7 mouse cellular contexts compared by ENCODE assay signal in the genomic region with DNA sequence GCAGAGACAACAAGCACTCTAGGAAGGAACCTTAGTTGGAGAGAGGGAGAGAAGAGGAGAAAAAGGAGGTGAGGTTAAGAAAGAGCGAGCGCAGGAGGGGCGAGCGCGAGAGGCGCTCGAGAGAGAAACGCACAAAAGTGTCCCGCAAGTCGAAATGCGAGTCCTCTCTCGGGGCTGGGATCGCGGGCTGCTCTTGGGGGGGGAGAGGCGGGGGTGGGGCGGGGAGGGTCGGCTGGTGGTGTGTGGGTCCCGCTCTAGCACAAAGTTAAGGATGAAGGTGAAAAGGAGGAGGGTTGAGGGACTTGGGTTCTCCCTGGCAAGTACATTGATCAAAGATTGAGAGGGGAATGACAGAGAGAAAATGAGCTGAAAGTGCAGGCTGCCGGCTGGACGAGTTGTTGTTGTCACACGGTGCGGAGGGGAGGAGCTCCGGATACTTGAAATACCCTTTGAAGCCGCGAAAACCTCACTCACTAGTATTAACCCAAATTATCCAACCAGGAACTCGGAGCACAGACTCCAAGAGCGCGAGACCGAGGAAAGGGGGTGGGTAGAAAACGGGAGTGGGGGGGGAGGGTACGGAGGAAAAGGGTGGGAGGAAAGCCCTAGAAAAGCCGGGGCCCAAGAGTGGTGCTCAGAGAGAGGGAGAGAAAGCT. TPM values are rescaled to one million over a fixed set of nuclear protein-coding genes. Genes with fewer than 3 reads are reported as not detected.
DNase-seq lines count a peak whose midpoint lies in the region; ATAC-seq lines count a peak whose summit lies in the region.

Gene Dach1, minus strand, starts transcription at position 345 of the 656 bp plus-strand sequence.

- under 1% methylated on average over 31 of the region's 32 CpGs for WGBS in forebrain, embryonic 13.5 days
- 1% methylated on average over 27 of the region's 32 CpGs for WGBS in hindbrain, embryonic 12.5 days

- DNase-seq in R1 (ENCODE audit: low read depth, low spot score): peak; percentile 66
- DNase-seq in brain, adult 2 months (ENCODE audit: low read depth, low spot score): peak; percentile 76
- no peak for DNase-seq in left cerebral cortex, adult 8-10 months (ENCODE audit: low spot score in 2 of 2)
- peak; percentile 48 to 54 for DNase-seq in right cerebral cortex, postnatal 10 days (ENCODE audit: low spot score in 2 of 2)

- peaks cover 43% of the 10 kb centered on the region for H3K4me1 ChIP-seq in forebrain, embryonic 13.5 days
- peaks cover 20% of the 10 kb centered on the region for H3K4me1 ChIP-seq in hindbrain, embryonic 12.5 days

- H3K4me3 ChIP-seq in forebrain, embryonic 13.5 days: peak within 1 kb of the TSS; percentile 74
- H3K4me3 ChIP-seq in hindbrain, embryonic 12.5 days: peak within 1 kb of the TSS; percentile 90

- H3K27me3 ChIP-seq in forebrain, embryonic 13.5 days: no peaks in the 10 kb centered on the region
- H3K27me3 ChIP-seq in hindbrain, embryonic 12.5 days: no peaks in the 10 kb centered on the region

- peak within 1 kb of the TSS; percentile 96 for H3K27ac ChIP-seq in forebrain, embryonic 13.5 days
- peak within 1 kb of the TSS; percentile 98 for H3K27ac ChIP-seq in hindbrain, embryonic 12.5 days

- H3K4me2 ChIP-seq in forebrain, embryonic 13.5 days: peak within 1 kb of the TSS; percentile 88
- peak within 1 kb of the TSS; percentile 66 for H3K4me2 ChIP-seq in hindbrain, embryonic 12.5 days (replicated peaks)

- peak; percentile 73 for ATAC-seq in forebrain, embryonic 13.5 days
- peak; percentile 82 for ATAC-seq in hindbrain, embryonic 12.5 days (ENCODE audit: low FRiP score)
- peak; percentile 39 for ATAC-seq in megakaryocyte, adult 5-6 weeks (ENCODE audit: poor library complexity, severe bottlenecking)

- no peaks in the 10 kb centered on the region for H3K9me3 ChIP-seq in forebrain, embryonic 13.5 days (replicated peaks)
- no peaks in the 10 kb centered on the region for H3K9me3 ChIP-seq in hindbrain, embryonic 12.5 days (replicated peaks)

- peak within 1 kb of the TSS; percentile 95 for H3K9ac ChIP-seq in forebrain, embryonic 13.5 days
- H3K9ac ChIP-seq in hindbrain, embryonic 12.5 days: peak within 1 kb of the TSS; percentile 94

- H3K36me3 ChIP-seq in forebrain, embryonic 13.5 days (ENCODE audit: poor library complexity, severe bottlenecking): no peaks in the 10 kb centered on the region
- H3K36me3 ChIP-seq in hindbrain, embryonic 12.5 days: no peaks in the 10 kb centered on the region

RNA-seq across cellular contexts. Expression of gene Dach1, which starts in this region (rescaled TPM):
- polyA plus RNA-seq in forebrain, embryonic 13.5 days (2015; fragmentation: Nextera tagmentation; extraction: Ambion mirVana): 13.4 and 15.2 TPM in 2 replicates
- polyA plus RNA-seq in hindbrain, embryonic 12.5 days (2016; fragmentation: Nextera tagmentation; extraction: Ambion mirVana): 22.8 and 24.3 TPM in 2 replicates
- total RNA-seq in left cerebral cortex, adult 8-10 months (2022): 10 to 100 TPM; 11.1 to 13.9 (median 12.1) TPM
- total RNA-seq in megakaryocyte, adult 5-6 weeks (2015): 7.2 and 8.1 TPM in 2 replicates
- 4.1 and 8.0 TPM in 2 replicates for total RNA-seq in megakaryocyte, adult 5-6 weeks (2017)

Comparison
In these comparisons a context has a peak if more than half of its experiments do, and no peak if none do; other contexts are left out.
1. DNase-seq: peak in R1 (single experiment), brain, adult 2 months (single experiment) and right cerebral cortex, postnatal 10 days (2 of 2); none in left cerebral cortex, adult 8-10 months (0 of 2).
2. Peak in every context shown above with its lines, with median percentiles within 50 percentile points of each other: ATAC-seq.